Mouse (Mus musculus): Measurements from ENCODE around the gene Jaml. TPM values are rescaled to one million over a fixed set of nuclear protein-coding genes. Genes with fewer than 3 reads are reported as not detected.

Jaml gene
- total RNA-seq, 4 experiments from 2014 or later: 2.2 to 3.9 (median 2.9) TPM

- DNase-seq: no peak
Observed at GRCm38 (mm10) chr9:45122209-45122761, 43.3 kb downstream of the Jaml start.

- no peak for DNase-seq
Observed at GRCm38 (mm10) chr9:45125211-45125610, 46.2 kb downstream of the Jaml start.

- no peak for DNase-seq
Observed at GRCm38 (mm10) chr9:45126941-45127340, 48.0 kb downstream of the Jaml start.

GRCm38 (mm10) chr9:45130119-45130518, 51.1 kb downstream of the Jaml start:
- no peak for DNase-seq

- no peak for DNase-seq
Observed at GRCm38 (mm10) chr9:45133484-45134310, 54.7 kb downstream of the Jaml start.

GRCm38 (mm10) chr9:45136442-45137169, 57.6 kb downstream of the Jaml start:
- DNase-seq: no peak

GRCm38 (mm10) chr9:45138191-45139032, 59.4 kb downstream of the Jaml start, which contains the start of gene Scn4b:
Gene Scn4b (plus strand): TSS chr9:45138395.
- no peak for DNase-seq

- no peak for DNase-seq
Observed at GRCm38 (mm10) chr9:45139082-45139481, 60.1 kb downstream of the Jaml start.

GRCm38 (mm10) chr9:45140945-45141344, 62.0 kb downstream of the Jaml start:
- no peak for DNase-seq

GRCm38 (mm10) chr9:45142686-45143085, 63.7 kb downstream of the Jaml start:
- DNase-seq: no peak

GRCm38 (mm10) chr9:45145533-45146266, 66.7 kb downstream of the Jaml start:
- no peak for DNase-seq

- DNase-seq: peak; percentile 23
Observed at GRCm38 (mm10) chr9:45146267-45146597, 67.2 kb downstream of the Jaml start.

- DNase-seq: no peak
Observed at GRCm38 (mm10) chr9:45150933-45151332, 72.0 kb downstream of the Jaml start.

- DNase-seq: no peak
Observed at GRCm38 (mm10) chr9:45153361-45153760, 74.4 kb downstream of the Jaml start.

Other genes with a start within 250 kb of the Jaml start
- gene Kmt2a, start 197.9 kb upstream of the Jaml start, total RNA-seq (2022): 10 to 100 TPM; 32.5 to 58.2 (median 41.4) TPM
- gene Atp5l, start 158.4 kb upstream of the Jaml start, total RNA-seq (2022): 100 to 1,000 TPM; 346 to 533 (median 405) TPM
- gene Ube4a, start 113.6 kb upstream of the Jaml start, total RNA-seq (2022): 100 to 1,000 TPM in 2 of 4 experiments, 10 to 100 TPM in 2; 85.1 to 103 (median 98.7) TPM
- gene Cd3g, start 98.8 kb upstream of the Jaml start, total RNA-seq (2022): 1 to 10 TPM in 1 of 4 experiments, under 1 TPM in 2, not detected in 1; 0.52 to 1.3 (median 0.59) TPM
- under 1 TPM in 1 of 4 experiments, not detected in 3; 0.38 TPM for gene Cd3d, start 97.4 kb upstream of the Jaml start, total RNA-seq (2022)
- gene Cd3e, start 69.6 kb upstream of the Jaml start, total RNA-seq (2022): 1 to 10 TPM in 3 of 4 experiments, under 1 TPM in 1; 0.56 to 2.7 (median 1.7) TPM
- gene Mpzl2, start 39.4 kb upstream of the Jaml start, total RNA-seq (2022): 1 to 10 TPM; 4.5 to 7.1 (median 6.2) TPM
- gene Mpzl3, start 24.0 kb upstream of the Jaml start, total RNA-seq (2022): 10 to 100 TPM in 2 of 4 experiments, 1 to 10 TPM in 2; 6.5 to 17.4 (median 10.1) TPM
- gene Scn2b, start 38.6 kb downstream of the Jaml start, total RNA-seq (2022): 10 to 100 TPM in 3 of 4 experiments, 1 to 10 TPM in 1; 9.1 to 14.4 (median 13.9) TPM
- 1 to 10 TPM; 1.2 to 1.7 (median 1.5) TPM for gene Scn4b, start 59.2 kb downstream of the Jaml start, total RNA-seq (2022)
- gene BC049352, start 102.8 kb downstream of the Jaml start, total RNA-seq (2022): under 1 TPM in 3 of 4 experiments, not detected in 1; 0.65 to 0.68 (median 0.67) TPM
- not detected for gene Tmprss4, start 124.9 kb downstream of the Jaml start, total RNA-seq (2022)
- 1 to 10 TPM; 4.3 to 5.5 (median 5.3) TPM for gene Il10ra, start 190.0 kb downstream of the Jaml start, total RNA-seq (2022)
- gene Tmprss13, start 239.9 kb downstream of the Jaml start, total RNA-seq (2022): under 1 TPM; 0.18 to 0.87 (median 0.52) TPM